Mouse (Mus musculus) testis, adult 2 months (tissue): ENCODE results near the gene Myo10. TPM values are rescaled to one million over a fixed set of nuclear protein-coding genes. Genes with fewer than 3 reads are reported as not detected.

Experiments used
- H3K27ac ChIP-seq: fragments of 200-500 bp; 2 replicates; pipeline ENCODE4 v1.5.1; 2012; ENCODE audit warnings: low read depth, low read length; ENCODE audit not compliant: control insufficient read depth, insufficient read depth
- H3K27me3 ChIP-seq: fragments of 200-500 bp; 2 replicates; pipeline ENCODE4 v1.6.1; 2012; ENCODE audit warnings: mild to moderate bottlenecking, low read length, moderate library complexity; ENCODE audit not compliant: control insufficient read depth, insufficient read depth
- H3K36me3 ChIP-seq: fragments of 200-500 bp; 2 replicates; pipeline ENCODE4 v1.6.1; 2012; ENCODE audit warnings: mild to moderate bottlenecking, low read length; ENCODE audit not compliant: control insufficient read depth, insufficient read depth
- H3K4me1 ChIP-seq: fragments of 200-500 bp; 2 replicates; pipeline ENCODE4 v1.6.1; 2012; ENCODE audit warnings: low read length; ENCODE audit not compliant: control insufficient read depth, insufficient read depth
- H3K4me3 ChIP-seq: fragments of 200-500 bp; 2 replicates; pipeline ENCODE4 v1.5.1; 2012; ENCODE audit warnings: low read depth, mild to moderate bottlenecking, low read length, moderate library complexity, mixed read lengths; ENCODE audit not compliant: control insufficient read depth
- CTCF ChIP-seq: fragments of 200-500 bp; IDR thresholded peaks from 2 replicates; pipeline ENCODE4 v1.5.1; 2012; ENCODE audit warnings: low read depth, mild to moderate bottlenecking, inconsistent platforms, low read length, moderate library complexity; ENCODE audit not compliant: control insufficient read depth, insufficient read depth, insufficient replicate concordance
- POLR2A ChIP-seq: fragments of 200-500 bp; IDR thresholded peaks from 2 replicates; pipeline ENCODE4 v1.6.1; 2012; ENCODE audit warnings: low read depth, mild to moderate bottlenecking, inconsistent platforms, low read length, moderate library complexity; ENCODE audit not compliant: control insufficient read depth
- polyA plus RNA-seq: library from polyadenylated mRNA; depleted of rRNA; stranded (reverse); fragments of >200 nt; gene quantifications from 2 replicates; pipeline ENCODE4 v1.2.3, GENCODE M21; 2012

Myo10 gene
- polyA plus RNA-seq, 1 experiment = 17.5 TPM

DNA sequence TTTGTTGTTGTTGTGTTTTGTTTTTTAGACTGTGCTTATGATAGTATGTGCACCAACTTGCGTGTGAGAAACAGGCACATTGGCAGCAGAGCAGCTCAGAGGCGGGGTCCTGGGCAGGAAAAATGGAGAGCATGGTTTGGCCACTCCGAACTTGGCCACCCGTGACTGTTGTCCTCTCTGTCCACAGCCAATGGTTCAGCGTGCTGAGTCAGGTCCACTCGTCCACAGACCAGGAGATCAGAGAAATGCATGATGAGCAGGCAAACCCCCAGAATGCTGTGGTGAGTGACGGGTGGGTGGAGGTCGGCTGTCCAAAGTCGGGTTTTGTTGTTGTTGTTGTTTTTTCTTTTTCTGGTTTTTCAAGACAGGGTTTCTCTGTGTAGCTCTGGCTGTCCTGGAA is 173.2 kb downstream of the Myo10 start:
- no peak overlapping the region for H3K27ac ChIP-seq
- no peaks in the 10 kb centered on the region for H3K36me3 ChIP-seq
- no peak overlapping the region for H3K4me3 ChIP-seq
- no peak for TF ChIP-seq POLR2A
- TF ChIP-seq CTCF = no peak
- no peaks in the 10 kb centered on the region for H3K27me3 ChIP-seq
- no peaks in the 10 kb centered on the region for H3K4me1 ChIP-seq

GRCm38 (mm10) chr15:25796353-25796752 is 174.0 kb downstream of the Myo10 start:
- no peak overlapping the region for H3K27ac ChIP-seq
- no peak overlapping the region for H3K4me3 ChIP-seq
- no peaks in the 10 kb centered on the region for H3K4me1 ChIP-seq
- TF ChIP-seq CTCF = peak; percentile 54; the same call in 1 of the 2 replicates
- no peak for TF ChIP-seq POLR2A
- no peaks in the 10 kb centered on the region for H3K27me3 ChIP-seq
- no peaks in the 10 kb centered on the region for H3K36me3 ChIP-seq

- H3K27me3 ChIP-seq = no peaks in the 10 kb centered on the region
- H3K4me1 ChIP-seq = no peaks in the 10 kb centered on the region
- no peak for TF ChIP-seq POLR2A
- no peak for TF ChIP-seq CTCF
- no peak overlapping the region for H3K4me3 ChIP-seq
- no peak overlapping the region for H3K27ac ChIP-seq
- H3K36me3 ChIP-seq = no peaks in the 10 kb centered on the region
Observed at GRCm38 (mm10) chr15:25797179-25797578, 174.9 kb downstream of the Myo10 start.

DNA sequence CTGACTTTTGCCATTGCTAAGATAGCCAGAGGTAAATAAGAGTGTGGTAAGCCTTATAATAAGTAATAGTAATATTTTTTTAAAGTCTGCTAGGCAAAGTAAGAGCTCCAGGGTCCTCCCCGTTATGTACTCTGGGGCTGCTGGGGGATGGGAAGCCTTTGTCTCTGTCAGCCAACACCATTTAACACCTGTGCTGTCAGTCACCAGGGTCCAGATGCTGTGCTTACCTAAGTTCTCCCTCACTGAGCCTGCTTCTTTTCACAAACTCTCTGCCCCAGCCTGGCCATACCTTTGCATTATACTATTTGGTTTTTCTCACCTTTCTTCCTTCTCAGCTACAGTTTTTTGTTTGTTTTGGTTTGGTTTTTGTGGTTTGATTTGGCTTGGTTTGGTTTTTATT is 175.6 kb downstream of the Myo10 start:
- Histone ChIP-seq H3K36me3 (no peaks in the 10 kb centered on the region), H3K4me3 (no peak overlapping the region), H3K4me1 (no peaks in the 10 kb centered on the region), H3K27me3 (no peaks in the 10 kb centered on the region), H3K27ac (no peak overlapping the region)
- TF ChIP-seq POLR2A = no peak

- H3K4me1 ChIP-seq = no peaks in the 10 kb centered on the region
- H3K27me3 ChIP-seq = no peaks in the 10 kb centered on the region
- H3K27ac ChIP-seq = no peak overlapping the region
- H3K4me3 ChIP-seq = no peak overlapping the region
- H3K36me3 ChIP-seq = no peaks in the 10 kb centered on the region
- TF ChIP-seq POLR2A (no peak), CTCF (no peak)
Observed at GRCm38 (mm10) chr15:25801726-25802125, 179.4 kb downstream of the Myo10 start.

GRCm38 (mm10) chr15:25802194-25802593 is 179.9 kb downstream of the Myo10 start:
- Histone ChIP-seq H3K36me3 (no peaks in the 10 kb centered on the region), H3K4me1 (no peaks in the 10 kb centered on the region), H3K4me3 (no peak overlapping the region), H3K27me3 (no peaks in the 10 kb centered on the region), H3K27ac (no peak overlapping the region)
- no peak for TF ChIP-seq POLR2A
- TF ChIP-seq CTCF = no peak

- TF ChIP-seq CTCF (no peak), POLR2A (no peak)
- no peaks in the 10 kb centered on the region for H3K36me3 ChIP-seq
- no peaks in the 10 kb centered on the region for H3K4me1 ChIP-seq
- no peak overlapping the region for H3K4me3 ChIP-seq
- no peaks in the 10 kb centered on the region for H3K27me3 ChIP-seq
- no peak overlapping the region for H3K27ac ChIP-seq
Observed at GRCm38 (mm10) chr15:25803111-25803510, 180.8 kb downstream of the Myo10 start.

- Histone ChIP-seq H3K36me3 (no peaks in the 10 kb centered on the region; the same call in 1 of the 2 replicates), H3K4me1 (no peaks in the 10 kb centered on the region), H3K4me3 (no peak overlapping the region), H3K27me3 (no peaks in the 10 kb centered on the region), H3K27ac (no peak overlapping the region)
- peak; percentile 89; the same call in 1 of the 2 replicates for TF ChIP-seq CTCF
- TF ChIP-seq POLR2A = no peak
Observed at GRCm38 (mm10) chr15:25805336-25806110, 183.2 kb downstream of the Myo10 start.
